Mouse (Mus musculus): ENCODE measurements around the gene Lrp6. TPM values are rescaled to one million over a fixed set of nuclear protein-coding genes. Genes with fewer than 3 reads are reported as not detected.

Lrp6 gene
- total RNA-seq, 1 experiment from 2014 or later: 72.1 TPM

GRCm38 (mm10) chr6:134584616-134585015, 17.9 kb upstream of the Lrp6 start:
- ATAC-seq (replicated peaks in 1 of 2; ENCODE audit: insufficient read depth in 1 of 2, low FRiP score in 2 of 2, low TSS enrichment in 1 of 2, low read depth in 1 of 2, poor library complexity in 2 of 2, severe bottlenecking in 2 of 2): no peak

DNA sequence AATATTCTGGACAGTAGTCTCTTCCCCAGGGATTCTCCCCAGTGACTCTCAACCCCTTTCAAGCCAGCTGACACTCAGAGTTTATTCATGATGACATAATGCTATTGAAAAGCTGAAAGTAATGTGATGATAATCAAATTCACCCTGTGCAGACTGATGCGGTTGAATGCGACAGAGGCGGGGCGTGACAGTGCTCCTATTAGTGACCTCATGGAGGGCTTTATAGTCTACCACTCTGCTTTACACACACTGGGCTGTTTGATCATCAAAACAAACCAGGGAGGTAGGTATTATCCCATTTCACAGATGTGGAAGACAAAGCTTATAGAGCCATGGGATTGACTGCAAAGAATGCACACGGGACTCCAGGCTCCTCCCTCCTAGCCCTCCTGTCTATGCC, 15.3 kb upstream of the Lrp6 start:
- no peak for ATAC-seq (replicated peaks in 1 of 2; ENCODE audit: insufficient read depth in 1 of 2, low FRiP score in 2 of 2, low TSS enrichment in 1 of 2, low read depth in 1 of 2, poor library complexity in 2 of 2, severe bottlenecking in 2 of 2)

DNA sequence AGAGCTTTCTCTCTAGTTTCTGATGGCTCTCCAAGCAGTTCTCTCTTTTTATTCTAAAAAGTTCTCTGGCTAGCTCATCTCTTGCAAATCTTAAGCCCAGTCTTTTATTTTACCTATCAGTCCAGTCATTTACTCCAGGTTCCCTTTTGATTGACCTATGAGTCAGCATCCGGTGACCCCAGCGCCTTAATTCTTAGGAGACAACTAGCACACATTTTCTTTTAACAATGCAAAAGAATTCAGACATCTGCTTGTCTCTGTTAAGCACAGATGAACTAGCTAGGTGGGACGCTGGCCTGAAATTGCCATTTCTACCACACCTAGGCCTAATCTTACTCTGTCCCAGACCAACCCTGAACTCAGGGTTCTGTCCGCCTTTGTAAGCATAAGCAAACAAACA, 12.7 kb upstream of the Lrp6 start:
- ATAC-seq (replicated peaks in 1 of 2; ENCODE audit: insufficient read depth in 1 of 2, low FRiP score in 2 of 2, low TSS enrichment in 1 of 2, low read depth in 1 of 2, poor library complexity in 2 of 2, severe bottlenecking in 2 of 2): no peak

- no peak for ATAC-seq (replicated peaks in 1 of 2; ENCODE audit: insufficient read depth in 1 of 2, low FRiP score in 2 of 2, low TSS enrichment in 1 of 2, low read depth in 1 of 2, poor library complexity in 2 of 2, severe bottlenecking in 2 of 2)
Measured at GRCm38 (mm10) chr6:134578039-134578438, 11.3 kb upstream of the Lrp6 start.

DNA sequence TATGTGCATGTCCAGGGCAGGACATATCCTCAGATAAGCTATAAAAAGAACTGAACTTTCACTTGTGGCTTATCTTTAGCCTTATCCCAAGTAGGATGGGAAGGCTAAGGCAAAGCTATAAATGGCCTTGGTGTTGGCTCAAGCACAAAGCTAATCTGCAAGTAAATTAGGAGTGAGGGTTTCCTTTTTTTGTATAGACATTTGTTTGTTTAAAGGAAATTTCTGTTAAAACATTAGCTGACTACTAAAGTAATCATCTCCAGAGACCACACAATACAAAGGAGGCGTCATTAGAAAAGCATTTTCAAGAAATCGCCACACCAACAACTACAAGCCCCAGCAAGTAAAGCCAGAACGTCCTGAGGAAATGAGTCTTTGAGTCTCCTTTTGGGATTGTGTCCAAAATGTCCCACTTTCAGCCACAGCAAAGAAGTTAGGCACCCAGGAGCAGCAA, 8.6 kb upstream of the Lrp6 start:
- no peak for ATAC-seq (replicated peaks in 1 of 2; ENCODE audit: insufficient read depth in 1 of 2, low FRiP score in 2 of 2, low TSS enrichment in 1 of 2, low read depth in 1 of 2, poor library complexity in 2 of 2, severe bottlenecking in 2 of 2)

DNA sequence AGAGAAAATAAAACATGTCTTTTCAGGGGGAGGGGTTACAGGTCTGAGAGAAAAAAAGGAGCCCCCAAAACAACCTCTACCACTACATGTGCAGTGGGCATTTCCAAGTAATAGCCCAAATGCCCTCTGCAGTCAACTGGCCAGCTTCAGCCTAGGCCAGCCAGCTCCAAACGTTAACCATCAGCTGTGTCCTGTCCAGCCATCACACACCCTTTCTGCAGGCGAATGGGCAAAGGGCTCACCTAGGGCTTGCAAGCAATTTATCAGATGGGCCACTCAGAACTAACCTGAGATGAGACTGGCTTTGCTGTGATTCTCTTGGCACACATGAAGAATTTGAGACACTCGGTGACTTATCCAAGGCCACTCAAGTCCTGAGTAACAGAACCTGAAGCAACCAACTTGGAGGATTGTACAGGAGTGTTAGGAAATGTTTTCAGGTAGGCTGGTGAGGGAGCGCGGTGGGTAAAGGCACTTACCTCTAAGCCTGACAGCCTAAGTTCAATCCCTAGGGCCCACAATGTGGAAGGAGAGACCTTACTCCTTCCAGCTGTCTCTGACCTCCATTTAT, 1.3 kb upstream of the Lrp6 start:
- no peak for ATAC-seq (replicated peaks in 1 of 2; ENCODE audit: insufficient read depth in 1 of 2, low FRiP score in 2 of 2, low TSS enrichment in 1 of 2, low read depth in 1 of 2, poor library complexity in 2 of 2, severe bottlenecking in 2 of 2)

DNA sequence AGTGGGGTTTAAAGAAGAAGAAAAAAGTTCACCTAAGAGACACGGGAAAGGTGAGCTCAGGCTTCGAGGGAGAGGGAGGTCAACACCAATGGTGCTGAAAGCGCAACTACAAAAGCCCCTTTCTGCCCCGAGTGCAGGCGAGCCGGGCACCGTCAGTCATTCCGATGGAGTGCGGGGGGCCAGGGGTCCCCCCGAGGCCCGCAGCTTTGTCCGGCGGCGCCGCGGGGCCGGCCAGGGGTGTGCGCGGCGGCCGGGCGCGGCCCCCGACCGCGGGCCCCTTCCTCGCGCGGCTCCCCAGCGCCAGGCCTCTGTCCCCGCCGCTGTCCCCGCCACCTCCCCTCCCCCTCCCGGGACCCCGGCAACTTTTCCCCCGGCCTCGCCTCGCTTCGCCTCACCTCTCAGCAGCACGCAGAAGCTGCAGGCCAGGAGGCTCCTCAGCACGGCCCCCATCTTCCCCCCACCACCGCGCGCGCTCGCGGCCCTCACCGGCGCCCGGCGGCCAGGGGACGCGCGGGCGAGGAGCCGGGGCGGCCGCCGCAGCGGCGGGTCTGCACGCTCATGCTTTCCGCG, 432 bp downstream of the Lrp6 start:
- no peak for ATAC-seq (replicated peaks in 1 of 2; ENCODE audit: insufficient read depth in 1 of 2, low FRiP score in 2 of 2, low TSS enrichment in 1 of 2, low read depth in 1 of 2, poor library complexity in 2 of 2, severe bottlenecking in 2 of 2)

- peak in 1 of 2 experiments; percentile 27; a peak in 2 of 4 replicates for ATAC-seq (replicated peaks in 1 of 2; ENCODE audit: insufficient read depth in 1 of 2, low FRiP score in 2 of 2, low TSS enrichment in 1 of 2, low read depth in 1 of 2, poor library complexity in 2 of 2, severe bottlenecking in 2 of 2)
Measured at GRCm38 (mm10) chr6:134565606-134566247, 1.0 kb downstream of the Lrp6 start.

DNA sequence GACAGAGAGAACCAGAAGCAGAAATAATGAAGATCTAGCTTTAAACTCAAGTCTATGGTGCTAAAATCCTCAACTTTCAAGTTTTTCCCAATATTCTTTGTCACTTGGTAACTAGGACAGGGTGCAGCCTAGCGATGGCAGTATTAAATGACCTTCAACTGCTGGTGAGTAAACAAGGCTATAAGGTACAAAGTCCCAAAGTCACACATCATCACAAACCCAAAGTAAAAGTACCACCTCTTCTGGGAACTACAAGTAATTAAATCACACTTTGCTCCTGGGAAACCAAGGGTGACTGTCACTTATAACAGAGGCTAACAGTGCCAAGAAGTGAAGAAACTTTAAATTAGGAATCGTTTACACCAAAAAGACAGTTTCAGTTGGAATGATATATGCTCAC, 2.2 kb downstream of the Lrp6 start:
- no peak for ATAC-seq (replicated peaks in 1 of 2; ENCODE audit: insufficient read depth in 1 of 2, low FRiP score in 2 of 2, low TSS enrichment in 1 of 2, low read depth in 1 of 2, poor library complexity in 2 of 2, severe bottlenecking in 2 of 2)

GRCm38 (mm10) chr6:134559635-134560034, 7.1 kb downstream of the Lrp6 start:
- ATAC-seq (replicated peaks in 1 of 2; ENCODE audit: insufficient read depth in 1 of 2, low FRiP score in 2 of 2, low TSS enrichment in 1 of 2, low read depth in 1 of 2, poor library complexity in 2 of 2, severe bottlenecking in 2 of 2): no peak

GRCm38 (mm10) chr6:134558546-134559129, 8.1 kb downstream of the Lrp6 start:
- peak; percentile 86 to 88 for ATAC-seq (replicated peaks in 1 of 2; ENCODE audit: insufficient read depth in 1 of 2, low FRiP score in 2 of 2, low TSS enrichment in 1 of 2, low read depth in 1 of 2, poor library complexity in 2 of 2, severe bottlenecking in 2 of 2)

- no peak for ATAC-seq (replicated peaks in 1 of 2; ENCODE audit: insufficient read depth in 1 of 2, low FRiP score in 2 of 2, low TSS enrichment in 1 of 2, low read depth in 1 of 2, poor library complexity in 2 of 2, severe bottlenecking in 2 of 2)
Measured at GRCm38 (mm10) chr6:134557043-134557442, 9.7 kb downstream of the Lrp6 start.

GRCm38 (mm10) chr6:134556185-134556950, 10.4 kb downstream of the Lrp6 start:
- peak; percentile 20 to 23; a peak in 2 of 4 replicates for ATAC-seq (replicated peaks in 1 of 2; ENCODE audit: insufficient read depth in 1 of 2, low FRiP score in 2 of 2, low TSS enrichment in 1 of 2, low read depth in 1 of 2, poor library complexity in 2 of 2, severe bottlenecking in 2 of 2)

DNA sequence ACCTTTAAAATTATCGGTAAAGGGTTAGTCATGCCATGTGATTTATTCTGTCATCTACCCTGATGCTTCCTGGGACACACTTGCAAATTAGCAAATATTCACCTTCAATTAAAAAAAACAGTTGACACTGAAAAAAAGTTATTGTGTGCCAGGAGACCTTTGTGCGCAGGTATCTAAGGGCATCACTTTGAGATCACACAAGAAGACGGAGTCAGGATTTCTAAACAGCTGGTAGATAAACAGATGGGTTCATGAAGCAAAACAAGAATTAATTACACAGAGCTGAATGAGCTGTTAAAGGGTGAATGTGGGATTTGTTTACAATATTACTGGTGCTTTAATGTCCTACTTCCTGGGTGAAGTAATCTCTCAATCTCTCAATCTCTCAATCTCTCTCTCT, 11.6 kb downstream of the Lrp6 start:
- ATAC-seq (replicated peaks in 1 of 2; ENCODE audit: insufficient read depth in 1 of 2, low FRiP score in 2 of 2, low TSS enrichment in 1 of 2, low read depth in 1 of 2, poor library complexity in 2 of 2, severe bottlenecking in 2 of 2): no peak

- no peak for ATAC-seq (replicated peaks in 1 of 2; ENCODE audit: insufficient read depth in 1 of 2, low FRiP score in 2 of 2, low TSS enrichment in 1 of 2, low read depth in 1 of 2, poor library complexity in 2 of 2, severe bottlenecking in 2 of 2)
Measured at GRCm38 (mm10) chr6:134554230-134554629, 12.5 kb downstream of the Lrp6 start.

GRCm38 (mm10) chr6:134551007-134551406, 15.8 kb downstream of the Lrp6 start:
- no peak for ATAC-seq (replicated peaks in 1 of 2; ENCODE audit: insufficient read depth in 1 of 2, low FRiP score in 2 of 2, low TSS enrichment in 1 of 2, low read depth in 1 of 2, poor library complexity in 2 of 2, severe bottlenecking in 2 of 2)

DNA sequence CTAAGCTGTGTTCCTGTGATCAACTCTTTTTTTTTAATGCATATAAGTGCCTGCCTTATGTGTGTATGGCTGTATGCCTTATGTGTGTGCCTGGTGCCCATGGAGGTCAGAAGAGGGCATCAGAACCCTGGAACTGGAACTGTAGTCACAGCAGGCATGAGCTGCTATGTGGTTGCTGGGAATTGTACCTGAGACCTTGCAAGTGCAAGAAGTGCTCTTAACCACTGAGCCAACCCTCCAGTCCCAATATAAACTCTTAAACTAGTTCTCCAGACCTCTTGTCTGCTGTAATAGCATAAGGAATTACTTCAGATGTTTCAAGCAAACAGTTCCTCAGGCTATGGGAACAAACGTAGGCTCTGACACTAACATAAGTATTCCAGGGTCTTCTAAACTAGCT, 16.4 kb downstream of the Lrp6 start:
- ATAC-seq (replicated peaks in 1 of 2; ENCODE audit: insufficient read depth in 1 of 2, low FRiP score in 2 of 2, low TSS enrichment in 1 of 2, low read depth in 1 of 2, poor library complexity in 2 of 2, severe bottlenecking in 2 of 2): no peak

GRCm38 (mm10) chr6:134544843-134545242, 21.9 kb downstream of the Lrp6 start:
- ATAC-seq (replicated peaks in 1 of 2; ENCODE audit: insufficient read depth in 1 of 2, low FRiP score in 2 of 2, low TSS enrichment in 1 of 2, low read depth in 1 of 2, poor library complexity in 2 of 2, severe bottlenecking in 2 of 2): no peak

Measured in hematopoietic stem cell, adult 5-6 weeks (primary cell).